Mouse (Mus musculus): Measurements from ENCODE around the gene Bmper.

The Bmper gene

GRCm38 (mm10) chr9:23235368-23236002, 12.6 kb downstream of the Bmper start:
- no peak for DNase-seq (ENCODE audit: low spot score in 2 of 2)

- no peak for DNase-seq (ENCODE audit: low spot score in 2 of 2)
Observed at GRCm38 (mm10) chr9:23236635-23237279, 13.9 kb downstream of the Bmper start.

GRCm38 (mm10) chr9:23239011-23239410, 16.1 kb downstream of the Bmper start:
- no peak for DNase-seq (ENCODE audit: low spot score in 2 of 2)

- DNase-seq (ENCODE audit: low spot score in 2 of 2): peak; percentile 55 to 69
Observed at GRCm38 (mm10) chr9:23242911-23243310, 20.0 kb downstream of the Bmper start.

GRCm38 (mm10) chr9:23243869-23244268, 21.0 kb downstream of the Bmper start:
- DNase-seq (ENCODE audit: low spot score in 2 of 2): no peak

- no peak for DNase-seq (ENCODE audit: low spot score in 2 of 2)
Observed at GRCm38 (mm10) chr9:23246389-23246788, 23.5 kb downstream of the Bmper start.

- DNase-seq (ENCODE audit: low spot score in 2 of 2): peak; percentile 87 to 90
Observed at GRCm38 (mm10) chr9:23250026-23250425, 27.1 kb downstream of the Bmper start.

- no peak for DNase-seq (ENCODE audit: low spot score in 2 of 2)
Observed at GRCm38 (mm10) chr9:23251001-23251400, 28.1 kb downstream of the Bmper start.

GRCm38 (mm10) chr9:23253624-23254023, 30.7 kb downstream of the Bmper start:
- DNase-seq (ENCODE audit: low spot score in 2 of 2): no peak

GRCm38 (mm10) chr9:23254237-23255214, 31.6 kb downstream of the Bmper start:
- peak; percentile 46 to 47 for DNase-seq (ENCODE audit: low spot score in 2 of 2)

- DNase-seq (ENCODE audit: low spot score in 2 of 2): peak in 1 of 2 experiments; percentile 38
Observed at GRCm38 (mm10) chr9:23255841-23256240, 33.0 kb downstream of the Bmper start.

- DNase-seq (ENCODE audit: low spot score in 2 of 2): no peak
Observed at GRCm38 (mm10) chr9:23256576-23256975, 33.7 kb downstream of the Bmper start.

- DNase-seq (ENCODE audit: low spot score in 2 of 2): no peak
Observed at GRCm38 (mm10) chr9:23261834-23262233, 39.0 kb downstream of the Bmper start.

- DNase-seq (ENCODE audit: low spot score in 2 of 2): no peak
Observed at GRCm38 (mm10) chr9:23262851-23263250, 40.0 kb downstream of the Bmper start.

- DNase-seq (ENCODE audit: low spot score in 2 of 2): no peak
Observed at GRCm38 (mm10) chr9:23264471-23264870, 41.6 kb downstream of the Bmper start.

GRCm38 (mm10) chr9:23268609-23269008, 45.7 kb downstream of the Bmper start:
- peak; percentile 57 for DNase-seq (ENCODE audit: low spot score in 2 of 2)

GRCm38 (mm10) chr9:23269087-23269486, 46.2 kb downstream of the Bmper start:
- no peak for DNase-seq (ENCODE audit: low spot score in 2 of 2)

GRCm38 (mm10) chr9:23276244-23276643, 53.4 kb downstream of the Bmper start:
- no peak for DNase-seq (ENCODE audit: low spot score in 2 of 2)

GRCm38 (mm10) chr9:23284940-23285460, 62.1 kb downstream of the Bmper start:
- DNase-seq (ENCODE audit: low spot score in 2 of 2): no peak

GRCm38 (mm10) chr9:23293574-23293973, 70.7 kb downstream of the Bmper start:
- DNase-seq (ENCODE audit: low spot score in 2 of 2): no peak

GRCm38 (mm10) chr9:23295569-23295968, 72.7 kb downstream of the Bmper start:
- no peak for DNase-seq (ENCODE audit: low spot score in 2 of 2)
